Mouse (Mus musculus) C2C12 (cell line): Measurements from ENCODE around the gene Tex45. TPM values are rescaled to one million over a fixed set of nuclear protein-coding genes. Genes with fewer than 3 reads are reported as not detected.

ENCODE experiments used
- H3K27me3 ChIP-seq: one replicate; pipeline ENCODE4 v1.6.1; 2011; ENCODE audit not compliant: control insufficient read depth, insufficient read depth, insufficient read length
- H3K36me3 ChIP-seq: one replicate; pipeline ENCODE4 v1.6.1; 2011; ENCODE audit not compliant: control insufficient read depth, insufficient read depth
- H3K4me3 ChIP-seq: one replicate; pipeline ENCODE4 v1.5.1; 2011; ENCODE audit warnings: mild to moderate bottlenecking, control low read depth; ENCODE audit not compliant: poor library complexity, insufficient read depth, severe bottlenecking
- H3K79me2 ChIP-seq: one replicate; pipeline ENCODE4 v1.6.1; 2011; ENCODE audit not compliant: control insufficient read depth, insufficient read depth
- H3K79me3 ChIP-seq: one replicate; pipeline ENCODE4 v1.6.1; 2011; ENCODE audit warnings: low read depth, control low read depth
- H3ac ChIP-seq: one replicate; pipeline ENCODE3; 2011; ENCODE audit warnings: low read depth; ENCODE audit not compliant: control insufficient read depth, insufficient read length
- CEBPB ChIP-seq: IDR thresholded peaks from one replicate; pipeline ENCODE4 v1.6.1; 2011; ENCODE audit warnings: low read depth, mild to moderate bottlenecking, control low read depth, moderate library complexity
- CTCF ChIP-seq: IDR thresholded peaks from one replicate; pipeline ENCODE4 v1.5.1; 2011; ENCODE audit not compliant: control insufficient read depth, insufficient read depth, insufficient read length
- FOSL1 ChIP-seq: IDR thresholded peaks from one replicate; pipeline ENCODE4 v1.8.0; 2011; ENCODE audit warnings: mild to moderate bottlenecking, low read length; ENCODE audit not compliant: poor library complexity, insufficient read depth, severe bottlenecking
- MAX ChIP-seq: IDR thresholded peaks from one replicate; pipeline ENCODE4 v1.6.1; 2011; ENCODE audit warnings: mild to moderate bottlenecking, control low read depth
- MYOD1 ChIP-seq: IDR thresholded peaks from one replicate; pipeline ENCODE4 v1.6.1; 2011; ENCODE audit warnings: low read depth; ENCODE audit not compliant: control insufficient read depth, insufficient read length
- MYOG ChIP-seq: IDR thresholded peaks from one replicate; pipeline ENCODE4 v1.6.1; 2011; ENCODE audit not compliant: control insufficient read depth, insufficient read length; ENCODE audit errors: extremely low read depth
- USF1 ChIP-seq: IDR thresholded peaks from one replicate; pipeline ENCODE4 v1.6.1; 2011; ENCODE audit warnings: low read depth, mild to moderate bottlenecking, control low read depth, moderate library complexity
- polyA plus RNA-seq: library from polyadenylated mRNA; unstranded; fragments of >200 nt; fragmentation: generic; extraction: Trizol; gene quantifications from one replicate; pipeline ENCODE4 v1.2.1, GENCODE M21; 2012; ENCODE audit warnings: missing spikeins

Gene Tex45
- polyA plus RNA-seq, 1 experiment, result not detected

GRCm38 (mm10) chr8:3475715-3476429, 5.2 kb downstream of the Tex45 start:
- H3K36me3 ChIP-seq, result no peaks in the 10 kb centered on the region
- no peak overlapping the region for H3ac ChIP-seq
- TF ChIP-seq CTCF, result no peak
- TF ChIP-seq FOSL1, result no peak
- H3K4me3 ChIP-seq, result no peak overlapping the region
- no peaks in the 10 kb centered on the region for H3K79me2 ChIP-seq
- H3K27me3 ChIP-seq, result no peaks in the 10 kb centered on the region
- no peaks in the 10 kb centered on the region for H3K79me3 ChIP-seq

GRCm38 (mm10) chr8:3480221-3480785, 9.6 kb downstream of the Tex45 start:
- H3ac ChIP-seq, result no peak overlapping the region
- no peak for TF ChIP-seq MYOG
- no peak for TF ChIP-seq USF1
- H3K36me3 ChIP-seq, result no peaks in the 10 kb centered on the region
- no peaks in the 10 kb centered on the region for H3K79me3 ChIP-seq
- no peak overlapping the region for H3K4me3 ChIP-seq
- H3K27me3 ChIP-seq, result no peaks in the 10 kb centered on the region
- no peaks in the 10 kb centered on the region for H3K79me2 ChIP-seq

- H3ac ChIP-seq, result no peak overlapping the region
- TF ChIP-seq USF1 (no peak), CEBPB (no peak), CTCF (no peak), MAX (no peak), MYOD1 (no peak), FOSL1 (no peak), MYOG (no peak)
- no peaks in the 10 kb centered on the region for H3K79me3 ChIP-seq
- no peaks in the 10 kb centered on the region for H3K36me3 ChIP-seq
- H3K27me3 ChIP-seq, result no peaks in the 10 kb centered on the region
- no peak overlapping the region for H3K4me3 ChIP-seq
- no peaks in the 10 kb centered on the region for H3K79me2 ChIP-seq
These were observed 10.9 kb downstream of the Tex45 start for GRCm38 (mm10) chr8:3481605-3482004.

GRCm38 (mm10) chr8:3482240-3482740, 11.6 kb downstream of the Tex45 start:
- H3K4me3 ChIP-seq, result no peak overlapping the region

GRCm38 (mm10) chr8:3483546-3483945, 12.9 kb downstream of the Tex45 start:
- Histone ChIP-seq H3K79me3 (no peaks in the 10 kb centered on the region), H3K4me3 (no peak overlapping the region), H3ac (no peak overlapping the region), H3K79me2 (no peaks in the 10 kb centered on the region), H3K27me3 (no peaks in the 10 kb centered on the region), H3K36me3 (no peaks in the 10 kb centered on the region)
- TF ChIP-seq FOSL1, result no peak
- TF ChIP-seq MAX, result no peak
- no peak for TF ChIP-seq CEBPB
- no peak for TF ChIP-seq CTCF
- TF ChIP-seq MYOG, result no peak
- TF ChIP-seq MYOD1, result no peak
- no peak for TF ChIP-seq USF1

More at GRCm38 (mm10) chr8:3482240-3482740, 11.6 kb downstream of the Tex45 start:
- no peak overlapping the region for H3ac ChIP-seq
- no peaks in the 10 kb centered on the region for H3K79me3 ChIP-seq
- TF ChIP-seq CTCF (no peak), CEBPB (no peak), USF1 (no peak), MAX (no peak), MYOD1 (no peak), FOSL1 (no peak), MYOG (no peak)
- H3K27me3 ChIP-seq, result no peaks in the 10 kb centered on the region
- no peaks in the 10 kb centered on the region for H3K36me3 ChIP-seq
- no peaks in the 10 kb centered on the region for H3K79me2 ChIP-seq

- no peaks in the 10 kb centered on the region for H3K79me2 ChIP-seq
- H3K36me3 ChIP-seq, result no peaks in the 10 kb centered on the region
- no peaks in the 10 kb centered on the region for H3K27me3 ChIP-seq
- no peak overlapping the region for H3ac ChIP-seq
- H3K4me3 ChIP-seq, result no peak overlapping the region
- H3K79me3 ChIP-seq, result no peaks in the 10 kb centered on the region
- no peak for TF ChIP-seq USF1
- no peak for TF ChIP-seq CEBPB
- TF ChIP-seq CTCF, result no peak
- TF ChIP-seq MYOD1, result no peak
- TF ChIP-seq MYOG, result no peak
- TF ChIP-seq FOSL1, result no peak
- no peak for TF ChIP-seq MAX
These were observed 14.5 kb downstream of the Tex45 start for GRCm38 (mm10) chr8:3485192-3485591.
